Mouse (Mus musculus): ENCODE results near the gene Prom1.

DNA sequence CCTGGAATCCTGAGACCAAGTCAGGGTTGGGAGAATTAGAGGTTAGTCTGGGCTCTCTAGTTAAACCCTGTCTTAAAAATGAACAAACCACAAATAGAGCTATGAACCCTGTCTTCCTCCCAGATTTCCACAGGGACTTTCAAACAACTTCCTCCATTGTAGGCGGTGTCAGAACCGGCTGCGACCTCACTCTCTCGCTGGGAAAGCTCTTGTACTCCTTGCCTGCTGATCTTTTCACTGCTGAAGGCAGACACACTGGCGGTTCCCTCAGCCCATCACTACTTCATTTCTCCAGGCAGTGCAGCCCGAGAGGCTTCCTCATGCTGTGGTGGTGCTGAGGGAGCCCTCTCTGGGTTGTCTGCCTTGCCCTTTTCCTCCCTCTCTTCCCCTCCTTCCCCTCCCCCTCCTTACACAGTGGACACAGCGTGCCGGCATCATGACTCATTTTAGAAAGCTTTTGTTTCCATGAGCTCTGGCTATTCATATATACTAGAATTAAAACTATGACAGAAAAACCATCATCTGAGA is 153.0 kb downstream of the Prom1 start:
- TF ChIP-seq POLR2A (IDR thresholded peaks at IDR 0.05; ENCODE audit: insufficient read depth, low read depth, low read length) (no peak), CTCF (IDR thresholded peaks at IDR 0.05) (no peak)

Measured in heart, adult 2 months (tissue).